Mouse (Mus musculus): ENCODE measurements around the gene Fggy.

- no peak for TF ChIP-seq TAL1 (IDR thresholded peaks at IDR 0.05; ENCODE audit: low read length)
- TF ChIP-seq GATA1 (IDR thresholded peaks at IDR 0.05; ENCODE audit: low read length), result no peak
Measured at GRCm38 (mm10) chr4:95867103-95867502, 309.8 kb downstream of the Fggy start.

Measured in erythroblast, embryonic 14.5 days (primary cell).